Mouse (Mus musculus) neural tube, embryonic 13.5 days (tissue): Measurements from ENCODE around the gene Sptan1. TPM values are rescaled to one million over a fixed set of nuclear protein-coding genes. Genes with fewer than 3 reads are reported as not detected.

Experiments used
- ATAC-seq: fragments of 200-750 bp; cut with Nextera tagmentation; 2 replicates; pipeline ENCODE4 v1.8.0; 2017; ENCODE audit warnings: low read depth, mild to moderate bottlenecking, moderate TSS enrichment, moderate library complexity
- H3K27ac ChIP-seq: fragments of 300-500 bp; sonication (generic); replicated peaks from 2 replicates; pipeline ENCODE4 v1.5.1; 2015; ENCODE audit warnings: moderate library complexity, mild to moderate bottlenecking, inconsistent platforms
- H3K27me3 ChIP-seq: fragments of 300-500 bp; sonication (generic); 2 replicates; pipeline ENCODE4 v1.6.1; 2015; ENCODE audit warnings: mild to moderate bottlenecking, inconsistent platforms
- H3K36me3 ChIP-seq: fragments of 300-500 bp; sonication (generic); 2 replicates; pipeline ENCODE4 v1.6.1; 2015; ENCODE audit warnings: mild to moderate bottlenecking, inconsistent platforms
- H3K4me1 ChIP-seq: fragments of 300-500 bp; sonication (generic); replicated peaks from 2 replicates; pipeline ENCODE4 v1.6.1; 2015; ENCODE audit warnings: inconsistent platforms
- H3K4me2 ChIP-seq: fragments of 300-500 bp; sonication (generic); 2 replicates; pipeline ENCODE4 v1.6.1; 2015; ENCODE audit warnings: inconsistent platforms, mild to moderate bottlenecking, moderate library complexity
- H3K4me3 ChIP-seq: fragments of 300-500 bp; sonication (generic); 2 replicates; pipeline ENCODE4 v1.5.1; 2015; ENCODE audit warnings: mild to moderate bottlenecking, inconsistent platforms
- H3K9ac ChIP-seq: fragments of 300-500 bp; sonication (generic); 2 replicates; pipeline ENCODE4 v1.6.1; 2015; ENCODE audit warnings: moderate library complexity, mild to moderate bottlenecking, inconsistent platforms
- H3K9me3 ChIP-seq: fragments of 300-500 bp; sonication (generic); 2 replicates; pipeline ENCODE4 v1.6.1; 2016; ENCODE audit warnings: inconsistent platforms
- WGBS: fragments of 180-500 bp; shearing (Covaris S2); methylation state at CpG from one replicate; pipeline ENCODE4 v1.1.7; 2015; 5-methylcytosine and 5-hydroxymethylcytosine counted together
- polyA plus RNA-seq: library from polyadenylated mRNA; unstranded; fragments of >200 nt; fragmentation: Nextera tagmentation; extraction: Ambion mirVana; gene quantifications from 2 replicates; pipeline ENCODE4 v1.2.1, GENCODE M21; 2015

Gene Sptan1
- polyA plus RNA-seq, 1 experiment from 2014 or later = 209 TPM

DNA sequence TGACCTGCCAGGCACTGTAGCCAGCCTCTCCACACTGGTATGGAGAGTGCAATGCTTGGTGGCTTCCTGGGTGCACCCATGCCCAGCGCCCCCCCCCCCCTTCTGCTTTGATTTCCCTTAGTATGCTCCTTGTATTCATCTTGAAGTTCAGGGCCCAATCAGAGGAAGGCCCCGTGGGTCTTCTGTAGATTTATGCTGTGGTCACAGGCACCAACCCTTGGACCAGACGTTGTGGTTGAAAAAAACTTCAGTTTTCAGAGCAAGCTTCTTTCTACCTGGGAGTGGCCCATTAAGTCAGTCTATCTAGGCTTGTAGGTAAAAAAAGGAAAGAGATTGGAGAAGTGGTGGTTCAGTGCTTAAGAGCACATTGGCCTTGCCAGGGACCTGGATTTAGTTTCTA is 98.4 kb downstream of the Sptan1 start:
- ATAC-seq = no peak
- Histone ChIP-seq H3K9ac (peak overlapping the region; percentile 73), H3K4me2 (peak overlapping the region; percentile 93), H3K27ac (no peak overlapping the region), H3K36me3 (peaks cover 6% of the 10 kb centered on the region; the same call in 1 of the 2 replicates), H3K4me1 (peaks cover 46% of the 10 kb centered on the region), H3K27me3 (no peaks in the 10 kb centered on the region), H3K4me3 (peak overlapping the region; percentile 52), H3K9me3 (no peaks in the 10 kb centered on the region)
- 8% methylated on average over 3 of the region's 3 CpGs for WGBS

DNA sequence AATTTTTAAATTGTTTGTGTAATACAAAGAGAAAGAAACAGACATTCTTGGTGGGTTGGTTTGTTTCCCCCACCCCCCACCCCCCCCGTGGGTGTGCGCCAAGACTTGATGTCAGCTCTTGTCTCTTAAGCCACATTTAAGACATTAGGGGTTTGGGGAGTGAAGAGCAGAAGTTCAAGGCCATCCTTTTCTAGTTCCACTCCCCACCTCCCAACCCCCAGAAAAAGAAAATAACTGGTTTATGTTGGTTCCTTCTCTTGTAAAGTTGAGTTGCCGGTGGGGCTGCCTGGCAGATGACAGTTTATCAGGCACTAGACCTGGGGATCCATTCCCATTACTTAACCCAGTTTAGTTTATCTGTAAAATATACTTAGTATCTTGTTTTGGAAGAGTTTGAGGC is 98.9 kb downstream of the Sptan1 start:
- H3K9ac ChIP-seq = no peak overlapping the region

DNA sequence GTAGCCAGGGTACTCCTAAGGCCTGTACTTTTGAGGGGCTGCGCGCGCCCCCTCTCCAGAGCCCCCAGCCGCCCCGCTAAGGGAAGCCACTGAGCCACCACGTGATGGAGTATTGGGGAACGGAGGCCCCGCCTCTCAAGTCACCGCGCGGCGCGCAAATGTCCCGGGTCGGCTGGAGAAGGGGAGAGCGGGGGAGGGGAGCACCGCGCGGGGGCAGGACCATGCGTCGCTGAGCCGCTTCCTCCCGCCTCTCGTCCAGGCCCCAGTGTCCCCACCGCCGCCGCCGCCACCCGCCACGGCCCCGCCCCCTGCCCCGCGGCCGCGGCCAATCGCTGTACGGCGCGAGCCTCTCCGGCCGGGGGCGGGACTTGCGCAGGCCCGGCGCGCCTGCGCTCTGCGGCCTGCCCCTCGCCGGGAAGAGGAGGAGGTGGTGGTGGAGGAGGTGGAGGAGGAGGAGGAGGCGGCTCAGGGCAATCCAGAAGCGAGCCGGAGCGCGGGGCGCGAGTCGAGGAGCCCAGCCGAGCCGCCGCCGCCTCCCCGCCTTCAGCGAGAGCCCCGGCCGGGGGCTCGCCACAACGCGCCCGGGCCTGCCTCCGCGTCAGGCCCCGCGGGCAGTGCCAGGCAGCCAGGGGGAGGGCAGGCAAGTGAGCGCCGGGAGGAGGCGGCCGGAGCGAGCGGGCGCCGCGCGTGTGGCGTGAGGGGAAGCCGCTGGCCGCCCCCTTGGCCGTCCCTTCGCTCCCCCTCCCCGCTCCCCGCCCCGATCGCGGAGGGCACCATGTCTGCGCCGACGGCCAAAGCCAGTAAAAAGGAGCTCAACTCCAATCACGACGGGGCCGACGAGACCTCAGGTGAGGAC is 100.9 kb downstream of the Sptan1 start:
- Histone ChIP-seq H3K9me3 (no peaks in the 10 kb centered on the region), H3K27ac (peak overlapping the region; percentile 100), H3K4me2 (peak overlapping the region; percentile 75), H3K4me1 (peaks cover 46% of the 10 kb centered on the region), H3K27me3 (no peaks in the 10 kb centered on the region), H3K9ac (peak overlapping the region; percentile 99), H3K4me3 (peak overlapping the region; percentile 100), H3K36me3 (peaks cover 27% of the 10 kb centered on the region)
- under 1% methylated on average over 37 of the region's 101 CpGs for WGBS
- peak; percentile 95 for ATAC-seq

More for the DNA sequence above, 98.9 kb downstream of the Sptan1 start:
- no peak overlapping the region for H3K4me2 ChIP-seq
- H3K4me1 ChIP-seq = peaks cover 46% of the 10 kb centered on the region
- no peak for ATAC-seq
- 29% methylated on average over 3 of the region's 3 CpGs for WGBS
- H3K36me3 ChIP-seq = peaks cover 11% of the 10 kb centered on the region
- H3K4me3 ChIP-seq = no peak overlapping the region
- no peaks in the 10 kb centered on the region for H3K27me3 ChIP-seq
- H3K9me3 ChIP-seq = no peaks in the 10 kb centered on the region
- H3K27ac ChIP-seq = no peak overlapping the region

DNA sequence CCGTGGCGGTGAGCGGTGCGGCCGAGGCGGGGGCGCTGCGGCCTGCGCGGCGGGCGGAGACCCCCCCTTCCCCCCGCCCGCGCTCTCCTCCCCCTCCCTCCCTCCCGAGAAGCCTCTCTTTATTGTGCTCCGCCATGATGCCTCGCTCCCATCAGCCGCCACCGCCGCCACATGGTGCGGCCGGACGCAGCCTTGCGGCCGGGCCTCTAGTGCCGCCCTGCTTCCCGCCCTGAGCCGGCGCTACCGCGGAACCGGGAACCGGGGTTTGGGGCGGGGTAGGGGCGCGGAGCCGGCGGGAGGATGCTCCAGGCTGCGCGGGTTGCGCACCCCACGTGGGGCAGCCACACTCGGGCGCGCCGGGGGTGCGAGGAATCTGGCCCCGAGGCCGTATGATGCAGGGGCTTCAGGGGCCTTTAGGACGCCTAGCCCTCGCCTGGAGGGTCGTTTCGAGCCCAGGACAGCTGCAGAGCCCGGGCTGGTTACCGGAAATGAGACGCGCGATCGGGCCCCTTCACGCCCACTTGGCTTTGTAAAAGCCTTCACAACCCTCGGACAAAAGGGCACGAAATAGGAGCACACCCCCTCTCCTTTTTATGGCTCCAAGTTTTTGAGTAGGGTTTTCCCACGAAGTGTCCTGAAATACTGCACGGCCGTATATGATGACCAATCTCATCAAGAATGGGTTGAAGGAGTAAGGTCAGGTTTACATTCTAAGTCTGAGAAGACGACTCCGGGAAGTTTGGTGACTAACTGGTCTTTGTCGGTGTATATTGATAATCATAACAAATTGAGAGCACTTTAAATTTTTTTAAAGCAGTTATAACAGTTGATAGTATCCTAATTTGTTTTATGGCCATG is 101.9 kb downstream of the Sptan1 start:
- Histone ChIP-seq H3K9ac (peak overlapping the region; percentile 99), H3K36me3 (peaks cover 31% of the 10 kb centered on the region), H3K9me3 (no peaks in the 10 kb centered on the region), H3K27ac (peak overlapping the region; percentile 100), H3K27me3 (no peaks in the 10 kb centered on the region), H3K4me3 (peak overlapping the region; percentile 100), H3K4me2 (peak overlapping the region; percentile 75), H3K4me1 (peaks cover 38% of the 10 kb centered on the region)
- under 1% methylated on average over 51 of the region's 69 CpGs for WGBS
- ATAC-seq = peak; percentile 60

DNA sequence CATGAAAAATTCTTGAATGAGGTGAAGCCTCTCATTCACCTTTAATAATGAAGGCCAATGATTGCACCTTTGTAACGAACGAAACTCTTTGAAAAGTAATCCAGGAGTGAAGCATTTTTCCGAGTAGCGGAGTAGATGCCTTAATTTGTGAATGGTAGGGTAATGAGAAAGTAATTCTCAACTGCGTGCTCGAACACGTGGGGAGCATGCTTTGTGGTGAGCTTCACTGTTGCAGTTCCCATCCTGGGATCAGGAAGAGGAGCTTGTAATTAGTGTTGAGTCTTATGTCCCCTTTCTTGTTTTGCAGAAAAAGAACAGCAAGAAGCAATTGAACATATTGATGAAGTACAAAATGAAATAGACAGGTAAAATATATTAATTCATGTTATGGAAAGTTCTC is 102.6 kb downstream of the Sptan1 start:
- peaks cover 31% of the 10 kb centered on the region for H3K4me1 ChIP-seq
- no peak for ATAC-seq
- WGBS = 23% methylated on average over 7 of the region's 7 CpGs
- H3K9ac ChIP-seq = peak overlapping the region; percentile 99
- H3K4me2 ChIP-seq = peak overlapping the region; percentile 75
- no peaks in the 10 kb centered on the region for H3K27me3 ChIP-seq
- H3K36me3 ChIP-seq = peaks cover 38% of the 10 kb centered on the region
- H3K9me3 ChIP-seq = no peaks in the 10 kb centered on the region
- H3K27ac ChIP-seq = no peak overlapping the region
- H3K4me3 ChIP-seq = peak overlapping the region; percentile 100

DNA sequence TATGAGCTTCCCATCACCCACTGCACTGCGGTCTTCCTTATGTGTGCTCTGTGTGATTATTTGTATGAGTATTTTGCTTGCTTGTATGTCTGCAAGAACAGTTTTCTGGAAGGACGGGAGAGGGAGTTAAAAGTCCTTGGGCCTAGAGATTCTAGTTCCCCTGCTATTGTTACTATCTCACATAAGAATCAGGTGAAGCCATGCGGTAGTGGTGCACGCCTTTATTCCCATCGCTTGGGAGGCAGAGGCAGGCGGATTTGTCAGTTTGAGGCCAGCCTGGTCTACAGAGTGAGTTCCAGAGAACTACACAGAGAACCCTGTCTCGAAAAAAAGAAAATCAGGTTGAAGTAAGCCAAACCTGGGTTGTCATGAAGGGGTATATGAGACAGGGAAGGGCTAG is 107.5 kb downstream of the Sptan1 start:
- H3K9ac ChIP-seq = no peak overlapping the region
- no peaks in the 10 kb centered on the region for H3K9me3 ChIP-seq
- H3K27ac ChIP-seq = no peak overlapping the region
- H3K4me3 ChIP-seq = no peak overlapping the region
- H3K4me1 ChIP-seq = peaks cover 18% of the 10 kb centered on the region
- peaks cover 49% of the 10 kb centered on the region for H3K36me3 ChIP-seq
- no peak overlapping the region for H3K4me2 ChIP-seq
- ATAC-seq = no peak
- no peaks in the 10 kb centered on the region for H3K27me3 ChIP-seq
- 77% methylated on average over 7 of the region's 7 CpGs for WGBS

DNA sequence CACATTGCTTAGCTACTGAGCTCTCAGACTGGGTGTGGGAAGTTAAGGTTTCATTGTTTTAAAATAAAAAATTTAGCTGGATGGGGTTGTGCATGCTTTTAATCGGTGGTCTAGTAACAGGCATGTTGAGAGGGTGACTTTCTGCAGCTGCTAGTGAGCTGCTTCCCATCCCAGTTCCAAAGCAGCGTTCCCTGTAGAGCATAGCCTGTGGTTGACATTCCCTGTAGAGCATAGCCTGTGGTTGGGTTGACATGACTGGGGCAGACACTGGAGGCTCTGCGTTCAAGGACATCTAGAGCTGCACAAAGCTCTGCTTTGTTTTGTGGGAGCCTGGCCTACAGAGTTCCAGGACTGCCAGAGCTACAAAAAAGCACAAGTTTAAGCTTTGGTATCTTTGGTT is 107.9 kb downstream of the Sptan1 start:
- Histone ChIP-seq H3K4me1 (peaks cover 18% of the 10 kb centered on the region), H3K9me3 (no peaks in the 10 kb centered on the region), H3K4me2 (no peak overlapping the region), H3K4me3 (no peak overlapping the region), H3K9ac (no peak overlapping the region), H3K27ac (no peak overlapping the region), H3K27me3 (no peaks in the 10 kb centered on the region), H3K36me3 (peaks cover 48% of the 10 kb centered on the region)
- ATAC-seq = no peak
- WGBS = 79% methylated on average over 3 of the region's 3 CpGs

DNA sequence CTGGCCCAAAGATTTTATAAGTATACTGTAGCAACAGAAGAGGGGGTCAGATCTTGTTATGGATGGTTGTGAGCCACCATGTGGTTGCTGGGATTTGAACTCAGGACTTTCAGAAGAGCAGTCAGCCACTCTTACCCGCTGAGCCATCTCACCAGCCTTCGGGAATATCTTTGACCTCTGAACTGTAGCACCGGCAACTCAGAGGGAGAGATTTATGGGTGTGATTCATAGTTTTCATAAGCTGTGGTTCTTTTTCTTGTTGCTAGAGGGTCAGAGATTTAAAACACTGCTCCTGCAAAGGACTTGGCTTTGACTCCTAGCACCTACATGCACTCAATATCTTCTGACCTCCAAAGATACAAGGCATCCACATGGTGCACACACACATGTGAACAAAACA is 110.3 kb downstream of the Sptan1 start:
- H3K27me3 ChIP-seq = no peaks in the 10 kb centered on the region
- peaks cover 25% of the 10 kb centered on the region for H3K36me3 ChIP-seq
- no peaks in the 10 kb centered on the region for H3K9me3 ChIP-seq
- no peak overlapping the region for H3K4me3 ChIP-seq
- no peak overlapping the region for H3K9ac ChIP-seq
- peaks cover 17% of the 10 kb centered on the region for H3K4me1 ChIP-seq
- ATAC-seq = no peak
- no peak overlapping the region for H3K4me2 ChIP-seq
- H3K27ac ChIP-seq = no peak overlapping the region
- 56% methylated on average over 3 of the region's 3 CpGs for WGBS

DNA sequence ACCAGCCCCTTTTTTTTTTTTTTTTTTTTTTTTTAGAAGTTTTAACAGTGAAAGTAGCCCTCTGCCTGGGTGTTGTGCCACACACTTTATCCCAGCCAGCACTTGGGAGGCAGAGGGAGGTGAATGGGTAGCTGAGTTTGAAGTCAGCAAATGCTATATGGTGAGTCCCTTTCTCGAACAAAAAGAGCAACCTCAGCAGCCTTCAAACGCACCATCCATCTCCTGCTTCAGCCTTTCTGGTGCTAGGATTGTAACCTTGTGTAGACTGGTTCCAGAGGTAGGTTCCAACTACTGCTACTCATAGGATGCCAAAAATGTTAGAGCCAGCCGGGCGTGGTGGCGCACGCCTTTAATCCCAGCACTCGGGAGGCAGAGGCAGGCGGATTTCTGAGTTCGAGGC is 111.1 kb downstream of the Sptan1 start:
- H3K36me3 ChIP-seq = peaks cover 23% of the 10 kb centered on the region
- no peak overlapping the region for H3K4me2 ChIP-seq
- no peaks in the 10 kb centered on the region for H3K9me3 ChIP-seq
- no peak overlapping the region for H3K9ac ChIP-seq
- H3K4me3 ChIP-seq = no peak overlapping the region
- H3K27me3 ChIP-seq = no peaks in the 10 kb centered on the region
- 90% methylated on average over 9 of the region's 9 CpGs for WGBS
- peaks cover 17% of the 10 kb centered on the region for H3K4me1 ChIP-seq
- no peak for ATAC-seq
- H3K27ac ChIP-seq = no peak overlapping the region

DNA sequence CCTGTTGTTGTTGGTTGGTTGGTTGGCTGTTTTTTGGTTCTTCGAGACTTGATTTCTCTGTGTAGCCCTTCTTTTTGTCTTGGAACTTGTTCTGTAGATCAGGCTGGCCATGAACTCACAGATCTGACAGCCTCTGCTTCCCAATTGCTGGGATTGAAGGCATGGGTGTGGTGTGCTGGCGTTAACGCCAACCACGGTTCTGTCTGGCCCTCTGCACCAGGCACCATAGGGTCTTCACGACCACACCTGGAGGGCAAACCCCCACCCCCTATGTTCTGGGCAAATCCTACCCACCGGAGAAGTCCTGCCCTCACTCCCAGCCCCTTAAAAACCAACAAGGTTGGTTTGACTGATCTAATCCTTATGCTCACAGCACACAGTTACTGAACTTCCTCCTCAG is 111.6 kb downstream of the Sptan1 start:
- peak; percentile 17; the same call in 1 of the 2 replicates for ATAC-seq
- WGBS = 69% methylated on average over 6 of the region's 6 CpGs
- H3K9me3 ChIP-seq = no peaks in the 10 kb centered on the region
- no peaks in the 10 kb centered on the region for H3K27me3 ChIP-seq
- H3K9ac ChIP-seq = peak overlapping the region; percentile 54
- peak overlapping the region; percentile 83 for H3K4me2 ChIP-seq
- H3K4me1 ChIP-seq = peaks cover 17% of the 10 kb centered on the region
- peak overlapping the region; percentile 45 for H3K4me3 ChIP-seq
- H3K27ac ChIP-seq = no peak overlapping the region
- H3K36me3 ChIP-seq = peaks cover 19% of the 10 kb centered on the region

DNA sequence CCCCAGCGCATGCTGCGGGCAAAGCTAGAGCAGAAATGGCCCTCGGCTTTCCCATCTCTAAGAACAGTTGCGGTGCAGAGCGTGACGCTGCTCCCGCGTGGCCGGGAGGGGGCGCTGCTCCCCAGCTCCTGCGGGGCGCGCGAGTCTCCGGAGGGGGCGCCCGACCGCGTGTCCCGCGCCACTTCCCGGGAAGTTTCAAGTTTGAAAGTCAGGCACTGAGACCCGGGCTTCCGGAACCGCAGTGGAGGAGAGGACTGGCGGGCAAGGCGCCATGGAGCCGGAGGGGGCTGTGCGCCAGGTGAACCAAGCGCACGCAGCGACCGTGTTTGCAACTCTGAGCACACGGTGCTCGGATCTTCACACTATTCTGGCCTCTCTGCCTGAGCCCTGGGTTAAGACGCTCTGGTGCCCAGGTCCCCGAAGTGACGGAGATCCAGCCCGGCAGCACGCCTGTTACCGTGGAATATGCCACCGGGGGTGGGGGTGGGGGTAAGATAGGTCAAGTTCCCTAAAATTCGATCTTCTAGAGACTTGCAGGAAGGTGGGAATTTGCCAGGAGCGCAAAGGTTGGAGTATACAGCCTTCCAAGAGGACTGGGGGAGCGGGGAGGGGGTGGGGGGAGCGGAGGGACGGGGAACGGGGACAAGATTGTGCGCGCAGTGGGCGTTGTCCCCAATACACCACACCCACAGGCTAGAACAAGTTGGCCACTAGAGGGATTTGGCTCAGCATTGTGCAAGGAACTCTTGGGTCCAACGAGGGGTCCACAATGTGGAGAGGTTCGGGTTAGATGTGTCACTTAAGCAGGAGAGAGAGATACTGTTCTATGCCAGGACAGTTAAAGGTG is 112.4 kb downstream of the Sptan1 start, which contains the start of gene Pkn3:
Pkn3 (plus strand) TSS at position 183 of the 847 bp plus-strand sequence.
- 0 out of 2 replicates have a peak within 1 kb of the TSS, but pooled peaks have one; percentile 65 for H3K27ac ChIP-seq
- H3K4me2 ChIP-seq = peak within 1 kb of the TSS; percentile 83
- WGBS = 1% methylated on average over 53 of the region's 53 CpGs
- H3K27me3 ChIP-seq = no peaks in the 10 kb centered on the region
- H3K4me3 ChIP-seq = peak within 1 kb of the TSS; percentile 45
- H3K9ac ChIP-seq = peak within 1 kb of the TSS; percentile 54
- peak; percentile 77 for ATAC-seq
- H3K9me3 ChIP-seq = no peaks in the 10 kb centered on the region
- peaks cover 17% of the 10 kb centered on the region for H3K4me1 ChIP-seq
- peaks cover 14% of the 10 kb centered on the region for H3K36me3 ChIP-seq
